Mouse (Mus musculus) yolk sac, embryonic 10.5 days (tissue): ENCODE data around the gene Ankrd60.

Experiments used
- DNase-seq: peaks from one replicate; pipeline ENCODE4 v3.0.0-alpha.2; 2017; ENCODE audit warnings: low spot score

Gene Ankrd60

DNA sequence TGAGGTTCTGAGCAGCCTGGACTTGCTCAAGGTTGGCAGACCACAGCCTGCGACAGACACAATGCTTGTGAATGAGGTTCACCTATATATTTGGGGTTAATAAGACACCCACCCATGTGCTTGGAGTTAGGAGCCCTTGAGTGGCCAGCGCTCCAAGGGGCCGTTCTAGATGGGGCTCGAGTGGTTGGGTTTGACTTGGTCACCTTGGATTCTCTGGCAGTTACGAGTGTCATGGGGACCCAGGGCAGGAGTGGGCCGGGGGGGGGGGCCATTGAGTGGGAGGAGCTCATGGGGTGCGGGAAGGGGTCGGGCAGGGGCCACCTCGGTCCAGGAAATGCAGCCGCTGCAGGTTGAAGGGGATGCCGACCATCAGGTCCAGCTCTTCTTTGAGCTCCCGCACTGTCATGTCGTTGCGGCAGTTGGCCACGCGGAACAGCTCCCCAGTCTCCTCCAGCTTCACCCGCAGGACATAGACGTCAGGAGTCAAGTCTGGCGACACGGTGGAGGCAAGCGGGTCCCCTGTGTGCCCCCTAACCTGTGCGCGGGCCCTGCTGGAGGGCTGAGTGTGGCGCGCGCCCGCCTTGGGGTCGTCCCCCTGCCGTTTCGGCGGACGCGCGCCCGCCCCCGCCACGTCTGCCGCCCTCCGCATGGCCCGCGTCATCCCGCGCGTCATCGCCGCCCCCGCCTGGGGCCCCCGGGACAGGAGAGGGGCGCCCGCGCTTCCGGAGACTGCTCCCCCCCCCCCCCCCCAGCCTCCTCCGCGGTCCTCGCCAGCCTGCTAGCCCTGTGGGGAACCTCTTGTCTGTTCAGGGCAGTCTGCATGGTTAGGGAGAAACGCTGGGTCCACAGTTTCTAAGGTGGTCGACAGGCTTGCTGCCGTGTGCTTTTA is at the start of gene Ankrd60:
Ankrd60 (minus strand) TSS at position 697 of the 889 bp plus-strand sequence.
- DNase-seq: peak; percentile 30

DNA sequence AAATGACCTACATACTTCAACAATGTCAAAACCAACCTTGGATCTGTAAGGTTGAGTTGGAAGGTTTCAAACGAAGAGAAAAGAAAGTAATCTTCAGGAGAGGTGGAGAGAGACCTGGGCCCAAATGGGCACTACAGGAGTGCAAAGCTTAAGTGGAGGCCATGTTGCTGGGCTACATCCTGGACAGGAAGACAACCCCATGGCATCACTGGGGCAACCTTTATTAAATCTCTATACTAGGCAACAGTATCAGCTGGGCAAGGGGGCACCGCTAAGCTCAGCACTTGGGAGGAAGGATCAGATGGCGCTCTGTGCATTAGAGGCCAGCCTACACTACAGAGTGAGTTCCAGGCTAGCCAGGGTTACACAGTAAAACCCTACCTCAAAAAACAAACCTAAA is 47.6 kb upstream of the Ankrd60 start:
- DNase-seq: no peak

- no peak for DNase-seq
Measured at GRCm38 (mm10) chr2:173624667-173625066, 46.5 kb upstream of the Ankrd60 start.

DNA sequence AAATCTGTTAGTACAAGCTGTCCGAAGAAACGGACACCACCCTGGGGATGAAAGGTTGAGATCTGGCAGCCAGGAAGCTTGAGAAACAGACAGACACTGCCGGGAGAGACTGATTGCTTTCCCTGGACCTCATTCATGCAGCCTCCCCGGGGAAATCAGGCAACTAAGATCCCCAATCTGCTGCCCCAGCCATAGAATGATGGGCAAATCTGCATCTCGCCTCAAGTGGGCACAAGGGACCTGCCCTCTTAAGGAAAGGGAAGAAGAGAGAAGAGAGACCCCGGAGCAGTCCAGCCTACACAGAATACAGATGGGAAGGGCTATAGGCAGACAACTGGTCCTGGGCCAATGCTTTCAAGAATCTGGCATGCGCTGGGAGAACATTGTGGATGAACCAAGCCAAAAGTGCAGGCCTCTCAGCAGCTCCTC is 44.0 kb upstream of the Ankrd60 start:
- no peak for DNase-seq

GRCm38 (mm10) chr2:173620645-173621044 is 42.5 kb upstream of the Ankrd60 start:
- no peak for DNase-seq

GRCm38 (mm10) chr2:173619132-173619531 is 41.0 kb upstream of the Ankrd60 start:
- no peak for DNase-seq

DNA sequence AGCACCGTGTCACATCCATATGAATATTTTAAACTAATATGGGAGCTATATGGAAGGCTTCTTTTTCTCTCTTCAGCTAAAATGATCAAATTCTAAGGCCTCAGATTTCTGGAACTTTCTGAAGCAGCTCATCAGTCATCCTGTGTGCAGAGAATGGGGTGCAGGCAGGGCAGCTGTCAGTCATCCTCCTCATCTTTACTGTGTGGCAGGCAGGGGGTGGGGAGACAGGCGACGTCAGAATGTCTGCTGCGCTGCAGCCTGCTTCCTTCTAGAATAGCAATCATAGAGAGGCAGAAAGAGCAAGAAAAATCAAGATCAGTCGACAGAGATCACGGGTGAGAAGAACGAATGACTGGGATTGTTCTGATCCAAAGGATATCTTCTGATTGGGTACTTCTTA is 38.0 kb upstream of the Ankrd60 start:
- DNase-seq: no peak

DNA sequence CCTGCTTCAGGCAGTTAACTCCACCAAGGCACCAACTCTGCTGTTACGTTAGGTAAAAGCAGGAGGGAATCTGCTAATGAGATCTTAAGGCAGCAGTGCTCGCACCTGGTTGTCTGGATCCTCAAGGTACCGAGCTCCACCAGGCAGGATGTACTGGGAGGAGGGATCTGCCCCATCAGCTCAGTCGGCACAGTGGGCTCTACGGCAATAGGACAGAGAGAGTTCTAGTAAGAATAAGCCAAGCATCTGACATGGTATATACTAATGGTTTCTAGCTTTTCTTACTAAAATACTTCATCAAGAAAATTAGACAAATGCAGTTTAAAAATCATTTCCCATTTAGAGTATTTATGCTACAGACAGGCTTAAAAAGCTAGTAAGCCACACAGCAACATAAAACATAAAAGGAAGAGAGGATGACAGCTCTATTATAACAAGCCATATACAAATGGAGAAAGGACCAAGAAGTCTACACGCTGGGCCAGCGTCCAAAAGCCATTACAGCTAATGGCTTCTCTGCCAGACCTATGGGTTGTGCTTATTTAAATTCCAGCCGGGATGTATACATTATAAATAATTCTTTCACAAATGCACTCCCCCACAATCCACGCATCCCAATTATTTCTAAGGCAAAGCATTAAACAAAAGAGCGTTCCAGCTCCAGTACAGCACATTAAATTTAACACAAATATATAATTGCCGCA is 37.4 kb upstream of the Ankrd60 start:
- DNase-seq: no peak

DNA sequence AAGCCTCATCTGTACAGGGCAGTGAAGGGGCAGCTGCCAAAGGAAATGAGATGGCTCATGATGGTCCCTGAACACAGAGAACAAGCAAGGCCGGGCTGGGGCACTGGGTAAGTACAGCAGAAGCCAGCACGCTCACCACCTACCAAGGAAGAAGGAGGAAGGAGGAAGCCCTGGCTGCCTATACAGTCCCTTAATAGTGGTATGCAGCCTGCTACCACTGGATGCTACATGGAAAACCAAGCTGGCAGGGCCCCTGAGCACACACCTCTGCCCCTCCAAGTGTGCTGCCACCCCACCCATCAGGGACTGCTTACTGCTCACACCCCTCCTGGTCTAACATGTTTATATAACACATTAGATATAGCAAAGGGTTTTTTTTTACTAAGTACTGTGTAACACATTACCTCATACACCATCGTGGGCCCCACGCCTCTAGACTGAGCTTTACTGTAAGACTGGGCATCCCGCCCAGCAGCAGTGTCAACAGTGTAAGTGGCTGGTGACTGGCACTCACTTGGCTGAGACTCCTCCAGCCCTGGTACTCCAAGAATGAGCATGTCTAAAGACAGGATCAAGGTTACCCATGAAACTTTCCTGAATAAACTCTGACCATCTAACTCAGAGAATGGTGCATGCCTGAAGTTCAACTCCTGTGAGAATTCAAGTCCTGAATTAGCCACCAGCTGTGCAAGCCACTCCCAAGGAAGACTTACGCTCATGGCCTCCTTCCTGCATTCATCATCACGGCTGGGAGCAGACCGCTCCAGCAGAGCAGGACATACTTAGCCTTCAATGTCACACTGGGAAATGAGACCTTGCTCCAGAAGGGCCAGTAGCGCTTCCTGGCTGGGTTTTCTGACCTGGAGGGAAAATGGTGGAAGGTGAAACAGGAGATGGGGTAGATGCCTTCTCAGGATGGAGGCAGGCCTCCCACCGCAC is 30.1 kb upstream of the Ankrd60 start:
- no peak for DNase-seq

DNA sequence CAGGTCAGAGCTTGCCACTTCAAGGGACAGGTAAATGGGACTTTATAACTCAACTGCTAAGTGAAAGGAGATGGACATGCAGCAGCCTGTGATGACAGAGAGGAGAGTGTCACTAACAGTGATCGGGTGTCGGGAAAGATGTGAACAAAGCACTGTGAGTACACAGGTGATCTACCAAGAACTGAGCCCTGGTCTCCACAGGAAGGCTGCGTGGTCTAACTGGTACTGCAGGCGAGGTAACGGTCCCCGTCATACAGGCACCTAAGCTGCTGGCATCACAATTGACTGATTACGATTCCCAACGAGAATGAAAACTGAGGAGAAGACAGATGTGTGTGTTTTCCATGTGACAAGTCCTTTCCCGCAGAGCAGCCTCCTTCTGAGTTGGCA is 28.2 kb upstream of the Ankrd60 start:
- no peak for DNase-seq

GRCm38 (mm10) chr2:173605713-173606414 is 27.7 kb upstream of the Ankrd60 start:
- no peak for DNase-seq

DNA sequence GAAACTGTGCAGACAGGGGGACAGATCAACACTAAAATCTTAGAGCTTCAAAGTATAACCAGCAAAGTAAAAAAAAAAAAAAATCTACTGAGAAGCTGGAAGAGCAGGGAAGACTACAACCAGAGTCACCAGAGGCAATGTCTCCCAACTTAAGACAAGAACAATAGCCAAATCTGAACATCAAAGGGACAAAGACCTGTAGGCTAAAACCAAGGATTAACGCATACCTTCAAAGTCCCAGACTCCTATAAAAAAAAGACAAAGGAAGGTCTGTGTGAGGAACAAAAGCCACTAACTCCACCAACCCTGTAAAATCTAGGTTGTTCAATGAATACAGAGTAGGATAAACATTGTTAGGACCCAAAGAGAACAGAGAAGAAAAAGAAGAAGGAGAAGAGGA is 23.7 kb upstream of the Ankrd60 start:
- DNase-seq: no peak

GRCm38 (mm10) chr2:173595374-173595781 is 17.2 kb upstream of the Ankrd60 start:
- no peak for DNase-seq

DNA sequence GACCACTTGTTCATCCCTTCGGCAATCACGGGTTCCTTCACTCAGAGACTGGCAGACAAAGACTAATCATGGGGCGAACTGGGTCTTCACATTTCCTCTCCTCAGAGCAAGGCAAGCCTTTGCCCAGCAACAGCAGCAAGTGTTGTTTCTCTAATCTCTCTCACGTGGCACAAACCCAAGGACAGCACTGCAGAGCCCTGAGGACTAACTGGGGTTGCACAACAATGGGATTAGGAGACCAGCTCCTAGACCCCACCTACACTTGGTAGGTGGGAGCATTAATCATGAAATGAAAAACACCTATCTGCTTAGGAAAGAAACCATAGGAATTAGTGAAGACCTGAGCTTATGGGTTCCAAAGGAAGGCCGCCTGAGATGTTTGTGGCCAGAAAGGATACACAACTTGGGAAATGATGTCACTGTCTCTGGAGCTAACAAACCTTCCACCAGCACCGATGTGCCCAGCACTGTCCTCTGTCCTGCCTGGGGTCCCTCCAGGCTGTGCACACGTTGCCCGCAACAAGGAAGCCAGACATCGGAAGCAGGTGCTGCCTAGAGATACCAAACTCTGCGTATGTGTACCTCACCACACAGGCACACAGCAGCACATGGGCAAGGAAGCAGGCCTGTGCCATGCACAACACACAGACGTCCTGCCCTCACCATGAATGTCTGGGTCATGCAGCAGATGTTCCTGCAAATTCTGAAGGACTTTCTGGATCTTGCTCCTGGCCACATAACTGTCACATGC is 16.3 kb upstream of the Ankrd60 start:
- no peak for DNase-seq

GRCm38 (mm10) chr2:173593841-173594240 is 15.7 kb upstream of the Ankrd60 start:
- no peak for DNase-seq

DNA sequence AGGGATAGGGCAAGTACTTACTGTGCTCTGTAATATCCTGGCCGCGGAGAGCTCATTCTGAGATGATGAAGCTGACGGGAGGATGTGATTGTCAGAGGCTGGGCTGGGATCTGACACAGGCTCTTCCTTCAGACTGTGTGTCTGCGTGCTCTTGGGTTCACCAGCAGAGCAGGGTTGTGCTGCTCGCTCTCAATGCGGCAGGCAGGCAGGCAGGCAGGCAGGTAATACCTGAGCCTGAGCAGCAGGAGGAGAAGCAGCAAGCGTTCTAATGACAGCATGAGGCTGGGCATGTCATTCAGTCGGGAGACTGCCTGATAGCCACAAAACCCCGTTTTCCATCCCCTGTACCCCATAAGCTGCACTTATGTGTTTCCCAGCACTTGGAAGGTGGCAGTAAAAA is 14.6 kb upstream of the Ankrd60 start:
- no peak for DNase-seq

DNA sequence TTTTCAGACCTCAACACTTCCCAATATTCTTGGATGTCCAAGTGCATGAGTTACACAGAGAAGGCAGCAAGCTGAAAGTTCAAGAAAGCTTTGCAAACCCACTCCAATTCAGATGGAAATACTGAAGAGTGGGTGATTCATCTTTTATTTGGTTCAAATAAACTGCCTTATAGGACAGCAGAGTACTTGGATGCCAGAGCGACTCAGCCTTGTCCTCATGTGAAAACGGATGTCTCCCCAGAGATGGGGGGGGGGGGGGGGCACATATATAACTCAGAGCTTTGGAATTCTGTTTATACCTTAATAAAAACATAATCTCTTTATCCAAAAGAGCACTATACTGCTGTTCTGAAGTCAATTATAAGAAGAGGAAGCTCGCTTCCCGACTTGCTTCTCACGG is 9.2 kb upstream of the Ankrd60 start:
- DNase-seq: no peak

DNA sequence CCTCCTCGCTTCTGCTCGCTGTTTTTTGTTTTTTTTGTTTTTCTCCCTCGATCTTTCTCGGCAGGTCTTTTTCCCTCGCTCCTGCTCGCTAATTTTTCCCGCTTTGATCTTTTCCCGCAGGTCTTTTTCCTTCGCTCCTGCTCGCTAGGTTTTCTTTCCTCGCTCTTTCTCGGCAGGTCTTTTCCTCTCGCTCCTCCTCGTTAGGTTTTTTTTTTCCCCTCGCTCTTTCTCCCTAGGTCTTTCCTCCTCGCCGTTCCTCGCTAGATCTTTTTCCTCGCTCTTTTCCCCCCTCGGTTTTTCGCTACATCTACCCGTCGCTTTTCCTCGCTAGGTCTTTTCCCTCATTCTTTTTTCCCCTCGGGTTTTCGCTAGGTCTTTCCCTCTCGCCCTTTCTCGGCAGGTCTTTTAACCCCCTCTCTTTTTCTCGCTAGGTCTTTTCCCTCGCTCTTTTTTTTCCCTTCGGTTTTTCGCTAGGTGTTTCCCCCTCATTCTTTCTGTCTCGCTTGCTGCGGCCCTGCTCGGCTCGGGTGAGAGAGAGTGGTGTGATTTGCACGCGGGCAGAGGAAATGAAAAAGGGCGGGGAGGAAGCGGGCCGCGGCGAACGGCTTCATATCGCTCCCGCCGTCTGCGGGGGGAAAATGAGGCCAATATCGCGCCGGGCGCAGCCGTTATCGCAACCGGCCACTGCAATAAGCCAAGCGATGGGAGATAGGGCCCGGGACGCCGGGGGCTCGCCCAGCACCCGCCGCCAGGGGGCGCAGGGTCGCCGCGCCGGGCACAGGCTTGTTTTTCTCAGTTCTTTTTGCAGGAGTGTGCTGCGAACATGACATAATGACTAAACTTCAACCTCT is 8.2 kb upstream of the Ankrd60 start:
- DNase-seq: peak; percentile 70

DNA sequence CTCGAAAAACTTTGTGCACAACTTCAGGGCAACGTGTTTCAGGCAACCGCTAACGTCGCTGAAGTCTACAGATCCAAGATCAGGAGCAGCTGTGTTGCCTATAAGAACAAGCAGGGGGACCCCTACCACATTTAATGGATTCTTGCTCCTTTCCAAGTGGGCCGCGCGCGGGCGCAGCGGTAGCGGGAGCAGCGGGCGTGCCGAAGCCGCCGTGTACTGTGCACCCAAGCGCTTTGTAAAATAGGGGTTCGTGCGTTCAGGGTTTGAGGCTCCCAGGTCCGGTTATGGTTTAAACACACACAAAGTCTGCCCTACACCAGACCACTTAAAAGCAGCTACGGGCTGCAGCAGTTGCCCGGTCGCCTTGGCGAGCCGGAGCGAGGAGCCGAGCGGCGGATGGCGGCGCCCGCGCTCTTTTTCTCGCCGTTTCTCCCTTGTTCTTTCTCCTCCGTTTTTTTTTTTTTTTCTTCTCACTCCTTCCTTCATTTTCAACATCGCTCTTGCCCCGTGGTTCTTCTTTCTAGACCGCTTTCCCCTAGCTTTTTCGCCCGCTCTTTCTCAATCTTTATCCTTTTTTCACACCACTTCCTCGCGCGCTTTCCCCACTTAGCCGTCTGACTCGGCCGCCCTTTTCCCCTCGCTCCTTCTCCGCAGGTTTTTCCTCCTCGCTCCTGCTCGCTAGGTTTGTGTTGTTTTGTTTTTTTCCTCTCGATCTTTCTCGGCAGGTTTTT is 7.4 kb upstream of the Ankrd60 start:
- DNase-seq: peak; percentile 59
